Mouse (Mus musculus) heart, adult 2 months (tissue): ENCODE measurements at regions not wholly inside any gene's neighbourhood (a gene's known extent, or its start where the extent isn't known, plus 50 kb on each side); places are given as distances from the start of the nearest gene placed in this dataset.
A peak's percentile ranks its signal among the peaks of the same experiment; 100 is the strongest.

Experiments used
- DNase-seq, 2 experiments: peaks; one replicate each; pipeline ENCODE4 v3.0.0; 2021
- H3K27ac ChIP-seq: fragments of 200-600 bp; 2 replicates; pipeline ENCODE4 v1.8.1; 2022
- H3K27me3 ChIP-seq: fragments of 200-500 bp; 2 replicates; pipeline ENCODE4 v1.6.1; 2012; ENCODE audit warnings: mild to moderate bottlenecking, low read length, inconsistent platforms, mixed read lengths; ENCODE audit not compliant: control insufficient read depth, insufficient read depth
- H3K36me3 ChIP-seq: fragments of 200-500 bp; 2 replicates; pipeline ENCODE4 v1.6.1; 2012; ENCODE audit warnings: low read length, inconsistent platforms; ENCODE audit not compliant: control insufficient read depth, insufficient read depth
- H3K4me1 ChIP-seq: fragments of 200-500 bp; 2 replicates; pipeline ENCODE4 v1.6.1; 2011; ENCODE audit warnings: low read length; ENCODE audit not compliant: control insufficient read depth, insufficient read depth
- H3K4me3 ChIP-seq: fragments of 200-600 bp; 2 replicates; pipeline ENCODE4 v1.8.1; 2022
- H3K79me2 ChIP-seq: fragments of 200-500 bp; replicated peaks from 2 replicates; pipeline ENCODE4 v1.6.1; 2012; ENCODE audit warnings: mild to moderate bottlenecking, inconsistent platforms, low read length, moderate library complexity, mixed read lengths; ENCODE audit not compliant: control insufficient read depth, insufficient read depth
- H3K9ac ChIP-seq: fragments of 200-500 bp; 2 replicates; pipeline ENCODE4 v1.6.1; 2012; ENCODE audit warnings: low read depth, mild to moderate bottlenecking, control low read depth, inconsistent platforms, low read length, mixed read lengths
- CTCF ChIP-seq: fragments of 200-600 bp; IDR thresholded peaks from 2 replicates; pipeline ENCODE4 v1.8.1; 2022; ENCODE audit warnings: antibody characterized with exemption, mild to moderate bottlenecking, moderate library complexity
- EP300 ChIP-seq: fragments of 200-500 bp; IDR thresholded peaks from 2 replicates; pipeline ENCODE4 v1.6.1; 2011; ENCODE audit warnings: low read depth, low read length, control low read depth; ENCODE audit not compliant: insufficient read depth
- POLR2A ChIP-seq: fragments of 200-500 bp; IDR thresholded peaks from 2 replicates; pipeline ENCODE4 v1.6.1; 2011; ENCODE audit warnings: mild to moderate bottlenecking, low read depth, low read length, control low read depth; ENCODE audit not compliant: insufficient read depth
- WGBS: fragments of 180-500 bp; shearing (Covaris S2); methylation state at CpG from one replicate; pipeline ENCODE4 v1.1.7; 2018; 5-methylcytosine and 5-hydroxymethylcytosine counted together
- intact Hi-C: fragments of 180-260 bp; cut with DNase I; formaldehyde crosslinking; loops from one replicate; pipeline ENCODE4 v1.15.1; 2025

GRCm38 (mm10) chr5:74922881-74923280 is 121.7 kb downstream of the Chic2 start:
- no peak for TF ChIP-seq EP300
- TF ChIP-seq POLR2A, result no peak
- TF ChIP-seq CTCF, result no peak
- no peak overlapping the region for H3K4me3 ChIP-seq
- intact Hi-C loops, result no loop called here
- no peak for DNase-seq
- no peaks in the 10 kb centered on the region for H3K36me3 ChIP-seq
- H3K27me3 ChIP-seq, result no peaks in the 10 kb centered on the region
- H3K9ac ChIP-seq, result no peak overlapping the region
- H3K27ac ChIP-seq, result peak overlapping the region; percentile 41; the same call in 1 of the 2 replicates
- WGBS, result 47% methylated on average over 6 of the region's 6 CpGs
- H3K4me1 ChIP-seq, result no peaks in the 10 kb centered on the region; the same call in 1 of the 2 replicates
- no peaks in the 10 kb centered on the region for H3K79me2 ChIP-seq

- H3K27ac ChIP-seq, result no peak overlapping the region
- intact Hi-C loops, result no loop called here
These were observed 123.6 kb downstream of the Chic2 start for GRCm38 (mm10) chr5:74920939-74921338.

GRCm38 (mm10) chr5:74920490-74920889 is 124.1 kb downstream of the Chic2 start:
- 71% methylated on average over 5 of the region's 5 CpGs for WGBS

More at GRCm38 (mm10) chr5:74920939-74921338, 123.6 kb downstream of the Chic2 start:
- Histone ChIP-seq H3K4me1 (no peaks in the 10 kb centered on the region; the same call in 1 of the 2 replicates), H3K79me2 (no peaks in the 10 kb centered on the region), H3K27me3 (no peaks in the 10 kb centered on the region), H3K9ac (no peak overlapping the region), H3K4me3 (no peak overlapping the region), H3K36me3 (no peaks in the 10 kb centered on the region)
- TF ChIP-seq POLR2A, result no peak
- no peak for TF ChIP-seq CTCF
- TF ChIP-seq EP300, result no peak
- WGBS, result 51% methylated on average over 2 of the region's 2 CpGs
- no peak for DNase-seq

GRCm38 (mm10) chr5:74905504-74906061 is 139.0 kb downstream of the Chic2 start:
- Histone ChIP-seq H3K4me1 (no peaks in the 10 kb centered on the region), H3K9ac (no peak overlapping the region), H3K4me3 (no peak overlapping the region), H3K27me3 (no peaks in the 10 kb centered on the region), H3K27ac (peak overlapping the region; percentile 40), H3K79me2 (no peaks in the 10 kb centered on the region), H3K36me3 (no peaks in the 10 kb centered on the region)
- no peak for TF ChIP-seq CTCF
- no peak for TF ChIP-seq POLR2A
- TF ChIP-seq EP300, result no peak
- WGBS, result 30% methylated on average over 7 of the region's 7 CpGs
- DNase-seq, result no peak
- intact Hi-C loops, result no loop called here

More at GRCm38 (mm10) chr5:74920490-74920889, 124.1 kb downstream of the Chic2 start:
- DNase-seq, result no peak
- TF ChIP-seq POLR2A, result no peak
- TF ChIP-seq EP300, result no peak
- TF ChIP-seq CTCF, result no peak
- Histone ChIP-seq H3K79me2 (no peaks in the 10 kb centered on the region), H3K27ac (no peak overlapping the region), H3K36me3 (no peaks in the 10 kb centered on the region), H3K4me1 (no peaks in the 10 kb centered on the region; the same call in 1 of the 2 replicates), H3K9ac (no peak overlapping the region), H3K27me3 (no peaks in the 10 kb centered on the region), H3K4me3 (no peak overlapping the region)
- intact Hi-C loops, result no loop called here

GRCm38 (mm10) chr5:74904927-74905503 is 139.6 kb downstream of the Chic2 start:
- DNase-seq, result peak in 1 of 2 experiments; percentile 28
- intact Hi-C loops, result no loop called here
- Histone ChIP-seq H3K4me1 (no peaks in the 10 kb centered on the region), H3K9ac (no peak overlapping the region), H3K27me3 (no peaks in the 10 kb centered on the region), H3K4me3 (no peak overlapping the region), H3K36me3 (no peaks in the 10 kb centered on the region), H3K79me2 (no peaks in the 10 kb centered on the region), H3K27ac (peak overlapping the region; percentile 40)
- WGBS, result 55% methylated on average over 7 of the region's 7 CpGs
- TF ChIP-seq POLR2A (no peak), CTCF (no peak), EP300 (no peak)

GRCm38 (mm10) chr5:74904327-74904726 is 140.2 kb downstream of the Chic2 start:
- Histone ChIP-seq H3K4me3 (no peak overlapping the region), H3K36me3 (no peaks in the 10 kb centered on the region), H3K9ac (no peak overlapping the region), H3K27ac (peak overlapping the region; percentile 40; the same call in 1 of the 2 replicates), H3K27me3 (no peaks in the 10 kb centered on the region), H3K79me2 (no peaks in the 10 kb centered on the region), H3K4me1 (no peaks in the 10 kb centered on the region)
- DNase-seq, result no peak
- intact Hi-C loops, result no loop called here
- 83% methylated on average over 3 of the region's 3 CpGs for whole genome bisulfite sequencing
- TF ChIP-seq POLR2A (no peak), CTCF (peak; percentile 46)
